Mouse (Mus musculus) adipose tissue, adult 10 weeks (tissue): Measurements from ENCODE around the gene Isg20. TPM values are rescaled to one million over a fixed set of nuclear protein-coding genes. Genes with fewer than 3 reads are reported as not detected.

Experiments used
- polyA plus RNA-seq: library from polyadenylated mRNA; stranded (reverse); fragments of 350-450 nt; fragmentation: Illumina TruSeq; extraction: RNeasy Lipid Tissue Mini Kit (QIAGEN cat#74804); gene quantifications from one replicate; pipeline ENCODE4 v1.2.3, GENCODE M21; 2014; ENCODE audit warnings: low read depth, low replicate concordance

Gene Isg20
- polyA plus RNA-seq: 234 TPM

GRCm38 (mm10) chr7:78912974-78913474 lies at the start of gene Isg20:
TSS of gene Isg20 (plus strand) at chr7:78913424.

GRCm38 (mm10) chr7:78895653-78896333 lies 17.4 kb upstream of the Isg20 start, which contains the start of gene Aen:
TSS of gene Aen (plus strand) at chr7:78895854.

Other genes with a start within 250 kb of the Isg20 start
- 8.0 TPM for gene Ntrk3, start 175.4 kb upstream of the Isg20 start, polyA plus RNA-seq
- 27.6 TPM for gene Mrps11, start 130.3 kb upstream of the Isg20 start, polyA plus RNA-seq
- 19.1 TPM for gene Mrpl46, start 129.9 kb upstream of the Isg20 start, polyA plus RNA-seq
- 8.8 TPM for gene Det1, start 66.2 kb upstream of the Isg20 start, polyA plus RNA-seq
- 34.2 TPM for gene Aen, start 17.6 kb upstream of the Isg20 start, polyA plus RNA-seq
- 0.11 TPM for gene Acan, start 140.1 kb downstream of the Isg20 start, polyA plus RNA-seq
- 1.1 TPM for gene Hapln3, start 217.6 kb downstream of the Isg20 start, polyA plus RNA-seq
- 2,471 TPM for gene Mfge8, start 235.6 kb downstream of the Isg20 start, polyA plus RNA-seq